Mouse (Mus musculus): ENCODE results near the gene Nat9. TPM values are rescaled to one million over a fixed set of nuclear protein-coding genes. Genes with fewer than 3 reads are reported as not detected.

Nat9 gene
- total RNA-seq, 1 experiment from 2014 or later, result 17.2 TPM

GRCm38 (mm10) chr11:115217439-115218410 lies 30.1 kb upstream of the Nat9 start:
- no peak; the same call in 1 of the 2 replicates for ATAC-seq (replicated peaks; ENCODE audit: low read depth, poor library complexity, severe bottlenecking)

GRCm38 (mm10) chr11:115215123-115215522 lies 27.5 kb upstream of the Nat9 start:
- no peak for ATAC-seq (replicated peaks; ENCODE audit: low read depth, poor library complexity, severe bottlenecking)

- ATAC-seq (replicated peaks; ENCODE audit: low read depth, poor library complexity, severe bottlenecking), result no peak
Observed at GRCm38 (mm10) chr11:115212116-115212515, 24.5 kb upstream of the Nat9 start.

GRCm38 (mm10) chr11:115209958-115210357 lies 22.3 kb upstream of the Nat9 start:
- ATAC-seq (replicated peaks; ENCODE audit: low read depth, poor library complexity, severe bottlenecking), result no peak

GRCm38 (mm10) chr11:115208776-115209732 lies 21.4 kb upstream of the Nat9 start:
- peak; percentile 86 for ATAC-seq (replicated peaks; ENCODE audit: low read depth, poor library complexity, severe bottlenecking)

GRCm38 (mm10) chr11:115208126-115208525 lies 20.5 kb upstream of the Nat9 start:
- no peak for ATAC-seq (replicated peaks; ENCODE audit: low read depth, poor library complexity, severe bottlenecking)

- no peak for ATAC-seq (replicated peaks; ENCODE audit: low read depth, poor library complexity, severe bottlenecking)
Observed at GRCm38 (mm10) chr11:115202756-115203155, 15.1 kb upstream of the Nat9 start.

- ATAC-seq (replicated peaks; ENCODE audit: low read depth, poor library complexity, severe bottlenecking), result peak; percentile 96
Observed at GRCm38 (mm10) chr11:115202316-115202715, 14.7 kb upstream of the Nat9 start.

- no peak for ATAC-seq (replicated peaks; ENCODE audit: low read depth, poor library complexity, severe bottlenecking)
Observed at GRCm38 (mm10) chr11:115200520-115200919, 12.9 kb upstream of the Nat9 start.

GRCm38 (mm10) chr11:115198932-115199384 lies 11.3 kb upstream of the Nat9 start:
- ATAC-seq (replicated peaks; ENCODE audit: low read depth, poor library complexity, severe bottlenecking), result no peak

- no peak for ATAC-seq (replicated peaks; ENCODE audit: low read depth, poor library complexity, severe bottlenecking)
Observed at GRCm38 (mm10) chr11:115197558-115197957, 9.9 kb upstream of the Nat9 start.

- ATAC-seq (replicated peaks; ENCODE audit: low read depth, poor library complexity, severe bottlenecking), result peak; percentile 64
Observed at GRCm38 (mm10) chr11:115195933-115196332, 8.3 kb upstream of the Nat9 start.

GRCm38 (mm10) chr11:115194693-115195092 lies 7.0 kb upstream of the Nat9 start:
- ATAC-seq (replicated peaks; ENCODE audit: low read depth, poor library complexity, severe bottlenecking), result no peak

- peak; percentile 34 for ATAC-seq (replicated peaks; ENCODE audit: low read depth, poor library complexity, severe bottlenecking)
Observed at GRCm38 (mm10) chr11:115192180-115192579, 4.5 kb upstream of the Nat9 start.

- ATAC-seq (replicated peaks; ENCODE audit: low read depth, poor library complexity, severe bottlenecking), result no peak
Observed at GRCm38 (mm10) chr11:115189304-115189703, 1.6 kb upstream of the Nat9 start.

- ATAC-seq (replicated peaks; ENCODE audit: low read depth, poor library complexity, severe bottlenecking), result peak; percentile 57
Observed at GRCm38 (mm10) chr11:115188539-115189231, 1.0 kb upstream of the Nat9 start.

GRCm38 (mm10) chr11:115187224-115187639 lies 427 bp downstream of the Nat9 start, which contains the start of gene Tmem104:
Tmem104 (plus strand) TSS chr11:115187487.
- ATAC-seq (replicated peaks; ENCODE audit: low read depth, poor library complexity, severe bottlenecking), result peak; percentile 79

- no peak for ATAC-seq (replicated peaks; ENCODE audit: low read depth, poor library complexity, severe bottlenecking)
Observed at GRCm38 (mm10) chr11:115184973-115185372, 2.7 kb downstream of the Nat9 start.

GRCm38 (mm10) chr11:115181913-115182638 lies 5.6 kb downstream of the Nat9 start:
- peak; percentile 71 for ATAC-seq (replicated peaks; ENCODE audit: low read depth, poor library complexity, severe bottlenecking)
